Mouse (Mus musculus): Measurements from ENCODE around the gene Lect2.

DNA sequence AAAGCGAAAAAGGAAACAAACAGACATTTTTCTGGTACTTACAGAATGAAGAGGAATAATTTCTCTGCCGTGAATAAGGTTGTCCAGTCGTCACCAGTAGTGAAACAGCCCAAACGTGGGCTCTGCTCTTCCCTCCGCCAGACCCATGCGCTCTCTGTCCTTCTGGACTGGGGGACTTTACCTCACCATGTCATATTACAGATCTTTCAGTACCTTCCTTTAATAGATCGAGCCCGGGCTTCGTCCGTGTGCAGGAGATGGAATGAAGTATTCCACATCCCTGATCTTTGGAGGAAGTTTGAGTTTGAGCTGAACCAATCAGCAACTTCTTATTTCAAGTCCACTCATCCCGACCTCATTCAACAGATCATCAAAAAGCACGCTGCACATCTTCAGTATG lies 21.4 kb downstream of the Lect2 start:
- TF ChIP-seq CTCF (IDR thresholded peaks at IDR 0.05; ENCODE audit: control insufficient read depth, insufficient read depth, insufficient read length), result no peak
- TF ChIP-seq MAX (IDR thresholded peaks at IDR 0.05), result no peak
- no peak for TF ChIP-seq MYOG (IDR thresholded peaks at IDR 0.05; ENCODE audit: control insufficient read depth, extremely low read depth, insufficient read length)
- no peak for TF ChIP-seq CEBPB (IDR thresholded peaks at IDR 0.05; ENCODE audit: low read depth)
- no peak for TF ChIP-seq USF1 (IDR thresholded peaks at IDR 0.05; ENCODE audit: low read depth)
- no peak for TF ChIP-seq FOSL1 (IDR thresholded peaks at IDR 0.05; ENCODE audit: insufficient read depth, low read length, poor library complexity, severe bottlenecking)
- no peak for TF ChIP-seq MYOD1 (IDR thresholded peaks at IDR 0.05; ENCODE audit: control insufficient read depth, insufficient read length, low read depth)

Data from C2C12 (cell line).